Mouse (Mus musculus) heart, embryonic 15.5 days (tissue): ENCODE measurements around the gene Unc13d. TPM values are rescaled to one million over a fixed set of nuclear protein-coding genes. Genes with fewer than 3 reads are reported as not detected.
A peak's percentile ranks its signal among the peaks of the same experiment; 100 is the strongest.

ENCODE experiments used
- ATAC-seq: fragments of 200-750 bp; cut with Nextera tagmentation; replicated peaks from 2 replicates; pipeline ENCODE4 v1.8.0; 2017; ENCODE audit warnings: low read depth, moderate TSS enrichment; ENCODE audit not compliant: insufficient number of reproducible peaks, insufficient read depth, low FRiP score
- H3K27ac ChIP-seq: fragments of 300-500 bp; sonication (generic); 2 replicates; pipeline ENCODE4 v1.5.1; 2015; ENCODE audit warnings: mild to moderate bottlenecking, inconsistent platforms
- H3K27me3 ChIP-seq: fragments of 300-500 bp; sonication (generic); 2 replicates; pipeline ENCODE4 v1.6.1; 2015; ENCODE audit warnings: inconsistent platforms
- H3K36me3 ChIP-seq: fragments of 300-500 bp; sonication (generic); 2 replicates; pipeline ENCODE4 v1.6.1; 2015; ENCODE audit warnings: mild to moderate bottlenecking, inconsistent platforms
- H3K4me1 ChIP-seq: fragments of 300-500 bp; sonication (generic); replicated peaks from 2 replicates; pipeline ENCODE4 v1.6.1; 2015; ENCODE audit warnings: inconsistent platforms
- H3K4me2 ChIP-seq: fragments of 300-500 bp; sonication (generic); 2 replicates; pipeline ENCODE4 v1.6.1; 2015; ENCODE audit warnings: inconsistent platforms, mild to moderate bottlenecking, moderate library complexity
- H3K4me3 ChIP-seq: fragments of 300-500 bp; sonication (generic); 2 replicates; pipeline ENCODE4 v1.5.1; 2015; ENCODE audit warnings: mild to moderate bottlenecking, inconsistent platforms
- H3K9ac ChIP-seq: fragments of 300-500 bp; sonication (generic); 2 replicates; pipeline ENCODE4 v1.6.1; 2015; ENCODE audit warnings: mild to moderate bottlenecking, inconsistent platforms
- H3K9me3 ChIP-seq: fragments of 300-500 bp; sonication (generic); replicated peaks from 2 replicates; pipeline ENCODE4 v1.6.1; 2016; ENCODE audit warnings: inconsistent platforms
- WGBS: fragments of 180-500 bp; shearing (Covaris S2); methylation state at CpG from one replicate; pipeline ENCODE4 v1.1.7; 2015; ENCODE audit warnings: mixed read lengths; 5-methylcytosine and 5-hydroxymethylcytosine counted together
- polyA plus RNA-seq: library from polyadenylated mRNA; unstranded; fragments of >200 nt; fragmentation: Nextera tagmentation; extraction: Ambion mirVana; gene quantifications from 2 replicates; pipeline ENCODE4 v1.2.1, GENCODE M21; 2015

Unc13d gene
- polyA plus RNA-seq, 1 experiment from 2014 or later, result 1.0 TPM

- Histone ChIP-seq H3K4me2 (peak overlapping the region; percentile 68; the same call in 1 of the 2 replicates), H3K27me3 (no peaks in the 10 kb centered on the region), H3K36me3 (peaks cover 15% of the 10 kb centered on the region), H3K4me1 (peaks cover 21% of the 10 kb centered on the region), H3K4me3 (no peak overlapping the region), H3K9me3 (no peaks in the 10 kb centered on the region), H3K27ac (no peak overlapping the region), H3K9ac (no peak overlapping the region)
- WGBS, result 70% methylated on average over 8 of the region's 8 CpGs
- no peak for ATAC-seq
Measured at GRCm38 (mm10) chr11:116088188-116088587, 10.4 kb upstream of the Unc13d start.

- H3K36me3 ChIP-seq, result peaks cover 21% of the 10 kb centered on the region
- peaks cover 21% of the 10 kb centered on the region for H3K4me1 ChIP-seq
- peak overlapping the region; percentile 62 for H3K4me3 ChIP-seq
- H3K4me2 ChIP-seq, result peak overlapping the region; percentile 68
- H3K9me3 ChIP-seq, result no peaks in the 10 kb centered on the region
- H3K27me3 ChIP-seq, result no peaks in the 10 kb centered on the region
- peak overlapping the region; percentile 86 for H3K27ac ChIP-seq
- H3K9ac ChIP-seq, result peak overlapping the region; percentile 59
- 3% methylated on average over 31 of the region's 31 CpGs for WGBS
- peak; percentile 78 for ATAC-seq
Measured at GRCm38 (mm10) chr11:116087194-116088130, 9.7 kb upstream of the Unc13d start.

GRCm38 (mm10) chr11:116086258-116087193 is 8.8 kb upstream of the Unc13d start, which contains the start of gene Wbp2:
Gene Wbp2 (minus strand): TSS chr11:116086995.
- ATAC-seq, result peak; percentile 97
- H3K9ac ChIP-seq, result peak within 1 kb of the TSS; percentile 59
- peak within 1 kb of the TSS; percentile 86 for H3K27ac ChIP-seq
- peak within 1 kb of the TSS; percentile 76 for H3K4me2 ChIP-seq
- H3K4me3 ChIP-seq, result peak within 1 kb of the TSS; percentile 62
- peaks cover 30% of the 10 kb centered on the region for H3K36me3 ChIP-seq
- no peaks in the 10 kb centered on the region for H3K9me3 ChIP-seq
- H3K27me3 ChIP-seq, result no peaks in the 10 kb centered on the region
- 4% methylated on average over 39 of the region's 43 CpGs for WGBS
- peaks cover 21% of the 10 kb centered on the region for H3K4me1 ChIP-seq

- ATAC-seq, result no peak
Measured at GRCm38 (mm10) chr11:116084166-116084565, 6.4 kb upstream of the Unc13d start.

GRCm38 (mm10) chr11:116083096-116083672 is 5.4 kb upstream of the Unc13d start:
- Histone ChIP-seq H3K9me3 (no peaks in the 10 kb centered on the region), H3K9ac (no peak overlapping the region), H3K4me3 (no peak overlapping the region), H3K27me3 (no peaks in the 10 kb centered on the region), H3K36me3 (peaks cover 52% of the 10 kb centered on the region), H3K27ac (no peak overlapping the region), H3K4me2 (no peak overlapping the region), H3K4me1 (peaks cover 24% of the 10 kb centered on the region)
- 90% methylated on average over 14 of the region's 14 CpGs for WGBS
- no peak for ATAC-seq

More at GRCm38 (mm10) chr11:116084166-116084565, 6.4 kb upstream of the Unc13d start:
- 88% methylated on average over 6 of the region's 6 CpGs for WGBS
- no peak overlapping the region for H3K4me3 ChIP-seq
- H3K4me2 ChIP-seq, result no peak overlapping the region
- H3K9me3 ChIP-seq, result no peaks in the 10 kb centered on the region
- H3K9ac ChIP-seq, result peak overlapping the region; percentile 15; the same call in 1 of the 2 replicates
- H3K36me3 ChIP-seq, result peaks cover 52% of the 10 kb centered on the region
- H3K27me3 ChIP-seq, result no peaks in the 10 kb centered on the region
- peaks cover 21% of the 10 kb centered on the region for H3K4me1 ChIP-seq
- H3K27ac ChIP-seq, result no peak overlapping the region

GRCm38 (mm10) chr11:116081081-116081480 is 3.3 kb upstream of the Unc13d start:
- H3K9ac ChIP-seq, result no peak overlapping the region
- no peak overlapping the region for H3K4me3 ChIP-seq
- peaks cover 35% of the 10 kb centered on the region for H3K4me1 ChIP-seq
- no peaks in the 10 kb centered on the region for H3K9me3 ChIP-seq
- no peak for ATAC-seq
- H3K36me3 ChIP-seq, result peaks cover 52% of the 10 kb centered on the region
- H3K4me2 ChIP-seq, result no peak overlapping the region
- WGBS, result 69% methylated on average over 6 of the region's 6 CpGs
- H3K27me3 ChIP-seq, result no peaks in the 10 kb centered on the region
- no peak overlapping the region for H3K27ac ChIP-seq

- H3K4me2 ChIP-seq, result no peak overlapping the region
- H3K4me3 ChIP-seq, result no peak overlapping the region
- peaks cover 29% of the 10 kb centered on the region for H3K4me1 ChIP-seq
- no peak for ATAC-seq
- no peak overlapping the region for H3K9ac ChIP-seq
- 81% methylated on average over 10 of the region's 10 CpGs for WGBS
- H3K9me3 ChIP-seq, result no peaks in the 10 kb centered on the region
- no peaks in the 10 kb centered on the region for H3K27me3 ChIP-seq
- peaks cover 50% of the 10 kb centered on the region for H3K36me3 ChIP-seq
- H3K27ac ChIP-seq, result no peak overlapping the region
Measured at GRCm38 (mm10) chr11:116079511-116079910, 1.8 kb upstream of the Unc13d start.

GRCm38 (mm10) chr11:116078676-116079320 is 1.0 kb upstream of the Unc13d start:
- Histone ChIP-seq H3K4me1 (peaks cover 34% of the 10 kb centered on the region), H3K36me3 (peaks cover 43% of the 10 kb centered on the region), H3K9ac (no peak overlapping the region), H3K27ac (no peak overlapping the region), H3K4me2 (no peak overlapping the region), H3K9me3 (no peaks in the 10 kb centered on the region), H3K27me3 (no peaks in the 10 kb centered on the region), H3K4me3 (no peak overlapping the region)
- WGBS, result 51% methylated on average over 10 of the region's 10 CpGs
- no peak for ATAC-seq

GRCm38 (mm10) chr11:116078221-116078620 is 460 bp upstream of the Unc13d start:
- peaks cover 34% of the 10 kb centered on the region for H3K4me1 ChIP-seq
- ATAC-seq, result peak; percentile 7; the same call in 1 of the 2 replicates

GRCm38 (mm10) chr11:116076836-116077235 is 925 bp downstream of the Unc13d start:
- ATAC-seq, result no peak
- Histone ChIP-seq H3K27ac (peak overlapping the region; percentile 49), H3K4me2 (peak overlapping the region; percentile 50; the same call in 1 of the 2 replicates), H3K4me3 (peak overlapping the region; percentile 25), H3K36me3 (peaks cover 25% of the 10 kb centered on the region), H3K9me3 (no peaks in the 10 kb centered on the region), H3K4me1 (peaks cover 34% of the 10 kb centered on the region), H3K9ac (peak overlapping the region; percentile 19; the same call in 1 of the 2 replicates), H3K27me3 (no peaks in the 10 kb centered on the region)
- WGBS, result 58% methylated on average over 7 of the region's 7 CpGs

More at GRCm38 (mm10) chr11:116078221-116078620, 460 bp upstream of the Unc13d start:
- Histone ChIP-seq H3K9ac (no peak overlapping the region), H3K4me3 (peak overlapping the region; percentile 25), H3K4me2 (peak overlapping the region; percentile 50), H3K27ac (peak overlapping the region; percentile 49), H3K36me3 (peaks cover 37% of the 10 kb centered on the region), H3K27me3 (no peaks in the 10 kb centered on the region), H3K9me3 (no peaks in the 10 kb centered on the region)
- 22% methylated on average over 16 of the region's 16 CpGs for WGBS
